Mouse (Mus musculus) stomach, postnatal 0 days (tissue): ENCODE data around the gene 4930548H24Rik. TPM values are rescaled to one million over a fixed set of nuclear protein-coding genes. Genes with fewer than 3 reads are reported as not detected.
A peak's percentile ranks its signal among the peaks of the same experiment; 100 is the strongest.

ENCODE experiments used
- ATAC-seq: fragments of 200-750 bp; cut with Nextera tagmentation; 2 replicates; pipeline ENCODE4 v1.8.0; 2017; ENCODE audit not compliant: low FRiP score, low TSS enrichment
- DNase-seq: peaks from one replicate; pipeline ENCODE4 v3.0.0-alpha.2; 2016; ENCODE audit warnings: low spot score
- H3K27ac ChIP-seq: fragments of 300-500 bp; sonication (generic); replicated peaks from 2 replicates; pipeline ENCODE4 v1.5.1; 2014; ENCODE audit warnings: mild to moderate bottlenecking, control low read depth
- H3K27me3 ChIP-seq: fragments of 300-500 bp; sonication (generic); 2 replicates; pipeline ENCODE4 v1.6.1; 2014; ENCODE audit warnings: low read length; ENCODE audit not compliant: control insufficient read depth, insufficient read depth
- H3K36me3 ChIP-seq: fragments of 300-500 bp; sonication (generic); 2 replicates; pipeline ENCODE4 v1.6.1; 2014; ENCODE audit warnings: low read length, mixed read lengths; ENCODE audit not compliant: control insufficient read depth, insufficient read depth
- H3K4me1 ChIP-seq: fragments of 300-500 bp; sonication (generic); replicated peaks from 2 replicates; pipeline ENCODE4 v1.6.1; 2014; ENCODE audit warnings: antibody characterized with exemption; ENCODE audit not compliant: control insufficient read depth, insufficient read depth
- H3K4me2 ChIP-seq: fragments of 300-500 bp; sonication (generic); replicated peaks from 2 replicates; pipeline ENCODE4 v1.6.1; 2014; ENCODE audit warnings: low read depth, mild to moderate bottlenecking, control low read depth, moderate library complexity
- H3K4me3 ChIP-seq: fragments of 300-500 bp; sonication (generic); 2 replicates; pipeline ENCODE4 v1.5.1; 2014; ENCODE audit warnings: low read depth, low read length, control low read depth
- H3K9ac ChIP-seq: fragments of 300-500 bp; sonication (generic); 2 replicates; pipeline ENCODE4 v1.6.1; 2014; ENCODE audit warnings: mild to moderate bottlenecking, low read length, control low read depth, mixed read lengths
- H3K9me3 ChIP-seq: fragments of 300-500 bp; sonication (generic); 2 replicates; pipeline ENCODE4 v1.6.1; 2016; ENCODE audit warnings: low read length; ENCODE audit not compliant: control insufficient read depth
- CTCF ChIP-seq: IDR thresholded peaks from 2 replicates; pipeline ENCODE4 v1.5.1; 2016; ENCODE audit warnings: antibody characterized with exemption, low read depth, mild to moderate bottlenecking, moderate library complexity
- EP300 ChIP-seq: optimal IDR thresholded peaks from 2 replicates; pipeline ENCODE3; 2016; ENCODE audit warnings: antibody characterized with exemption
- WGBS: fragments of 180-500 bp; shearing (Covaris S2); extraction: QIAGEN DNeasy Blood & Tissue Kit; methylation state at CpG from one replicate; pipeline ENCODE4 v1.1.7; 2014; 5-methylcytosine and 5-hydroxymethylcytosine counted together
- polyA plus RNA-seq: library from polyadenylated mRNA; unstranded; fragments of >200 nt; fragmentation: Nextera tagmentation; extraction: Ambion mirVana; gene quantifications from 2 replicates; pipeline ENCODE4 v1.2.1, GENCODE M21; 2015

The 4930548H24Rik gene
- polyA plus RNA-seq, 1 experiment from 2014 or later = not detected

DNA sequence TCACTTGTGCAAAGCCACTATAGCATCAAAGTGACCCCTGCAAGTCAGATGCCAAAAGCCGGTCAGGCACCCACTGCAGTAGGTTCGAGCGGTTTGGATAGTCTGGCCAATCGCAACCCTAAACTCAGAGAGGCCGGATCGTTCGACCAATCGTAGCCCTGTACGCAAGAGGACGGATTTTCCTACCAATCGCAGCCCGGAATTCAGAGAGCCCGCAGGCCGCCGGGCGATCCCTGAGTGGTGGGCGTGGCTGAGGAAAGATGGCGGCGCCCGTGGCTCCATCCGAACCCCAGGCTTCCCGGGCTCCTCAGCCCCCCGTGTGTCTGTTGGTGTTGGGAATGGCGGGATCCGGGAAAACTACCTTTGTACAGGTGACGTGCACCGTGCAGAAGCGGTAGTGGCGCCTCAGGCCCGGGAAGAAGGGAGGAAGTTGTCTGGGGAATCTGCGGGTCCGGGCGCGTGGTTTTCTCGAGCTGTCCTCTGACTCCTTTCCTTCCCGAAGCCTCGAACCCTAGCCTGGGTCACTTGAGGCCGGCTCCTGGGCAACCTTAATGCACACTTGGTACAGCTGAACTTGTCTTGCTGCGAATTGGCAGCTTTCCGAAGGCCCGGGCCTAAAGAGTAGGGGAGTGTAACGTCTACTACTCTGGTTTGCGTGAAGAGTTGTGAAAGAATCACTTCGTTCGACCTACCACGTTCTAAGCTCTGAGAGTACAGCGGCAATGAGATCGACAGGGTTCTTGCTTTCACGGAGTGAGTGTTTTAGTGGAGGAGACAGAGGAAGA lies 9.2 kb downstream of the 4930548H24Rik start, which contains the start of gene Gpn1:
Gene Gpn1 (plus strand): TSS at position 229 of the 785 bp plus-strand sequence.
- peak within 1 kb of the TSS; percentile 76 for H3K4me2 ChIP-seq
- H3K9ac ChIP-seq = peak within 1 kb of the TSS; percentile 56
- TF ChIP-seq CTCF = no peak
- no peak for TF ChIP-seq EP300
- no peaks in the 10 kb centered on the region for H3K4me1 ChIP-seq
- WGBS = 0% methylated on average over 49 of the region's 49 CpGs
- ATAC-seq (peak; percentile 100), DNase-seq (peak; percentile 90)
- H3K27ac ChIP-seq = no peak within 1 kb of the TSS
- 0 out of 2 replicates have a peak, but pooled peaks cover 2% of the 10 kb centered on the region for H3K36me3 ChIP-seq
- H3K4me3 ChIP-seq = peak within 1 kb of the TSS; percentile 61
- H3K9me3 ChIP-seq = no peaks in the 10 kb centered on the region
- H3K27me3 ChIP-seq = no peaks in the 10 kb centered on the region

DNA sequence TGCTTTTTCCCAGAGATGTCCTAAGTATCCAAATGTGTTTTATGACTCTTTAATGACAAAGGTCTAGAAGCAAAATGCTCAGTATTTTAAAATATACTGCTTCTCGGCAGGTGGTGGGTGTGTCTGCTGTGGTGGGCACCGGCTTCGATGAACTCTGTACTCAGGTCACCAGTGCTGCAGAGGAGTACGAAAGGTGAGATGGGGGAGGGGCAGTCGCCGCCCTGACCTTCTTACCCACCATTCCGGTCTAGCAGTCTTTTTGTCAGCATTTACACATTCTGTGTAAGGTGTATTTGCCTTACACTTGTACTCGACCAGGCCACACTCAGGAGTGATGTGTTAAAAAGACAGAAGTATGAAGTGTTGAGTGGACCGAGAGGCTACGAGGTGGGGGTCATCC lies 19.3 kb downstream of the 4930548H24Rik start:
- DNase-seq (no peak), ATAC-seq (no peak)
- peaks cover 22% of the 10 kb centered on the region for H3K36me3 ChIP-seq
- no peaks in the 10 kb centered on the region for H3K9me3 ChIP-seq
- H3K4me1 ChIP-seq = no peaks in the 10 kb centered on the region
- no peak overlapping the region for H3K4me2 ChIP-seq
- H3K27ac ChIP-seq = no peak overlapping the region
- H3K9ac ChIP-seq = no peak overlapping the region
- TF ChIP-seq CTCF = no peak
- no peak for TF ChIP-seq EP300
- 65% methylated on average over 10 of the region's 10 CpGs for WGBS
- no peaks in the 10 kb centered on the region for H3K27me3 ChIP-seq
- H3K4me3 ChIP-seq = no peak overlapping the region

DNA sequence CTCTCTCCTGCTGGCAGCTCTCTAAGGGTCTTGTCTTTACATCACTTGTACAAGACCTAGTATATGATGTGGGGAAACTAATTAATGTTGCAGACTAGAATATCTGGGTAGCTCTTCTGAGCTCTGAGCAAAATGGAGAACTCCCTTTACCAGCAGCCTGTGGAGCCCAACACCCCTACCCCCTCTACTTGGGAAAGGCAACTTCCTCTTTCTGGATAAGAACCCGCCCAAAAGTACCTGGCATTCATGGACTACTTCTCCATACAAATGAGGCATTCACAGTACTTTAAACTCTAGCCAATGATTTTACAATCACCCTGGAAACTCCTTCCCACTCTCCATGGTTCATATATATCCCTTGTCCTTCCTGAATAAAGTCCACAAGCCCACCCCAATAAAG lies 26.9 kb downstream of the 4930548H24Rik start:
- Histone ChIP-seq H3K4me3 (no peak overlapping the region), H3K27me3 (no peaks in the 10 kb centered on the region), H3K36me3 (peaks cover 21% of the 10 kb centered on the region), H3K9ac (no peak overlapping the region), H3K4me1 (no peaks in the 10 kb centered on the region), H3K27ac (no peak overlapping the region), H3K9me3 (no peaks in the 10 kb centered on the region), H3K4me2 (no peak overlapping the region)
- ATAC-seq = no peak
- no peak for TF ChIP-seq CTCF
- no peak for TF ChIP-seq EP300
- WGBS = 83% methylated on average over 1 of the region's 1 CpGs
- no peak for DNase-seq

DNA sequence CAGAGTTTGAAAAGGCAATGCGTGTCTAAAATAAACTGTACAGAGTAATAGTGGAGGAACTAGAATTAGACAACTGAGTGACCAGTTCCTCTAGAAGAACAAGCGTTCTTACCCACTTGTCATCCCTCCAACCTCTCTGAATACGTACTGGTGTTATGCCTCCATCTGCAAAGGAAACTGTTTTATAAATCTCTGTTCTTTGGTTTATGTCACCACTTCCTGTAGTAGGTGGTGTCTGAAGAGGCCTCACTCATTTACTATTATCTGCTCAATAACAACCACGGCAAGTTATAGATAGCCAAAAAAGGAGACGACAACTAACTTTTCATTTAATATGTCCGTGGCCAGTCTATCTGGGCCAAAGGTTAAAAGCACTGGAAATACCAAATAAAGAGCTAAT lies 35.0 kb downstream of the 4930548H24Rik start:
- DNase-seq = no peak
- H3K9me3 ChIP-seq = no peaks in the 10 kb centered on the region
- H3K27ac ChIP-seq = no peak overlapping the region
- no peak overlapping the region for H3K4me3 ChIP-seq
- 94% methylated on average over 6 of the region's 6 CpGs for WGBS
- H3K9ac ChIP-seq = no peak overlapping the region
- H3K4me2 ChIP-seq = no peak overlapping the region
- TF ChIP-seq CTCF (no peak), EP300 (no peak)
- no peak for ATAC-seq
- no peaks in the 10 kb centered on the region for H3K27me3 ChIP-seq
- H3K36me3 ChIP-seq = peaks cover 15% of the 10 kb centered on the region; the same call in 1 of the 2 replicates
- H3K4me1 ChIP-seq = no peaks in the 10 kb centered on the region

DNA sequence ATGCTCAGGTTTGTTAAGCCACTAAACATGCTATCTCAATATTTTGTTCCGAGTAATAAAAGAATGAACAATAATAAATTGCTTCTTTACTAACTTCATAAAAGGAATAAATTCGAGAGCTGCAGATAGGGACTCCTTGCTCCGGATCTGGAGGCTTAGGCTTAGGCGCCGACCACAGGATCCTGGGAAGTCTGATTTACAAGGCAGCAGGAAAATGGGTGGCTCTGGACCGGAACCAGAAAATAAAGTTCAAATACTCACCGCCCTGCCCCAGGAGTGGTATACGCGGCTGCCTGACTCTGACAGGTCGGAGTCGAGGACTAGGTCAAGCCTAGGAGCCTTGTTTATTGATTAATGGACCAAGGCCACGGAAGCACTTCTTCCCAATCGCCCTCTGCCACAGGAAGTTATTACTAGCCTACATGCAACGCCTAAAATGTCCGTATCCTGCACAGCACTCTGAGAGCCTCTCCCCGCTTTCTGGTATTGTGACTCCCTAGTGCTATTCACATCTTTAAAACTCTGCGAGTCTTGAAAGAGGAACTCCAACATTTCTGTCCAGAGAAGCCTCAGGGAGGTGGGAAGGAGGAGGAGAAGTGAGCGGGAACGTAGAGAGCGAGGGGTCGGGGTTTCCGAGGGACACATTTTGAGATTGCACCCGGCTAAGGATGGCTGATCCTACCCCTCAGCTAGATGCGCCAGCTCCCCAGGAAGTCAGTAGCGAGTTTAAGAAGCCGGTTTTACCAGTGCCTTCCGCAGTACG lies 41.0 kb downstream of the 4930548H24Rik start, which contains the start of gene Slc4a1ap:
Gene Slc4a1ap (plus strand): TSS at position 642 of the 763 bp plus-strand sequence.
- Histone ChIP-seq H3K4me1 (0 out of 2 replicates have a peak, but pooled peaks cover 5% of the 10 kb centered on the region), H3K27me3 (no peaks in the 10 kb centered on the region), H3K27ac (peak within 1 kb of the TSS; percentile 88), H3K4me2 (peak within 1 kb of the TSS; percentile 95), H3K36me3 (peaks cover 2% of the 10 kb centered on the region; the same call in 1 of the 2 replicates), H3K9ac (peak within 1 kb of the TSS; percentile 91), H3K4me3 (peak within 1 kb of the TSS; percentile 91), H3K9me3 (no peaks in the 10 kb centered on the region)
- DNase-seq = peak; percentile 76
- peak; percentile 91 for ATAC-seq
- under 1% methylated on average over 28 of the region's 28 CpGs for WGBS
- TF ChIP-seq EP300 (no peak), CTCF (no peak)
